Mouse (Mus musculus) liver, postnatal 0 days (tissue): ENCODE data around the gene Thsd7b.

ENCODE experiments used
- CTCF ChIP-seq: sonication (generic); IDR thresholded peaks from 2 replicates; pipeline ENCODE4 v1.5.1; 2016; ENCODE audit warnings: antibody characterized with exemption, low read depth
- EP300 ChIP-seq: IDR thresholded peaks from 2 replicates; pipeline ENCODE4 v1.6.1; 2016; ENCODE audit warnings: antibody characterized with exemption, low read depth, mild to moderate bottlenecking

- no peak for TF ChIP-seq CTCF
- TF ChIP-seq EP300: no peak
These were observed 269.6 kb downstream of the Thsd7b start for GRCm38 (mm10) chr1:129542563-129543146.
